Mouse (Mus musculus): ENCODE measurements around the gene Rptor. TPM values are rescaled to one million over a fixed set of nuclear protein-coding genes. Genes with fewer than 3 reads are reported as not detected.
A peak's percentile ranks its signal among the peaks of the same experiment; 100 is the strongest.

Gene Rptor
- total RNA-seq, 2 experiments from 2014 or later = 62.3 to 66.1 TPM

DNA sequence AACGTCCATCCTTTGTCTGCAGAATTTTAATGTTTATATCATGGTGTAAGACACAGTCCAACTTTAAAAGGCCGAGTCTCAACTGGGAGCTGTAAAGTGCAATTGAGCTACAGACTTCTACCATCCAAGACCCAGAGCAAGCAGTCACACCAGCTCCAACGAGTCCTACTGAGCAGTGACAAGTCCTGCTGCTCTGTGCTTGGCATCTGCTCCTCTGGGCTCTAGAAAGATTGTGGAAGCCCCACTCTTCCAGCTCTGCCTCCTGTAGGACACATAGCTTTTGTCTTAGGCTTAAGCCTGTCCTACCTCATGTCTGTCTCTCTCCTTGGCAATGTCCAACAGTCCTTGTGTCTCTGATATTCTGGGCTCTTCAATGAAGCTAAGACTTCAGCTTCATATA, 84.6 kb downstream of the Rptor start:
- TF ChIP-seq CTCF (conservative IDR thresholded peaks at IDR 0.05) = no peak
- no peak for DNase-seq (ENCODE audit: low spot score in 2 of 2)
- Histone ChIP-seq H3K4me3 (no peak overlapping the region), H3K27ac (no peak overlapping the region)

DNA sequence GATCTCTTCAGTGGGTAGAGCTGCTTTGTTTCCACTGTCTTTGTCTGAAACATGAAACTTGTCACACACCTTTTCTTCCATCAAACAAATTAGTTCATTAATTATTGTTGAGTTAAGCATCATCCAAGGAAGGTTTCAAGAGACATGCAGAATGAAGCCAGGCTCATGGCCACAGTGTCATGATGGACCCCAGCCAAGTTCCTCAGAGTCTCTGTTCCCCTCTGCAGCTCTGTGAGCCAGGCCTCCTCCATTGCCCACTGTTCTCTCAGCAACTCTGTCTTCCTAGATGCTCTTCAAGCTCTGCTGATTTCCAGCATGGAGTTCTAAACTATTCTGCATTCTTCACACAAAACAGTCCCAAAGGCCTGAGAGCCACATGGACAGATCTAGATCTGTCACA, 85.3 kb downstream of the Rptor start:
- DNase-seq (ENCODE audit: low spot score in 2 of 2) = no peak
- H3K4me3 ChIP-seq = no peak overlapping the region
- no peak for TF ChIP-seq CTCF (conservative IDR thresholded peaks at IDR 0.05)
- H3K27ac ChIP-seq = no peak overlapping the region

GRCm38 (mm10) chr11:119689936-119690335, 87.2 kb downstream of the Rptor start:
- H3K27ac ChIP-seq = no peak overlapping the region
- no peak for DNase-seq (ENCODE audit: low spot score in 2 of 2)
- no peak overlapping the region for H3K4me3 ChIP-seq
- no peak for TF ChIP-seq CTCF (conservative IDR thresholded peaks at IDR 0.05)

- no peak for TF ChIP-seq CTCF (conservative IDR thresholded peaks at IDR 0.05)
- no peak overlapping the region for H3K27ac ChIP-seq
- H3K4me3 ChIP-seq = no peak overlapping the region
- DNase-seq (ENCODE audit: low spot score in 2 of 2) = no peak
Measured at GRCm38 (mm10) chr11:119692196-119692910, 89.6 kb downstream of the Rptor start.

DNA sequence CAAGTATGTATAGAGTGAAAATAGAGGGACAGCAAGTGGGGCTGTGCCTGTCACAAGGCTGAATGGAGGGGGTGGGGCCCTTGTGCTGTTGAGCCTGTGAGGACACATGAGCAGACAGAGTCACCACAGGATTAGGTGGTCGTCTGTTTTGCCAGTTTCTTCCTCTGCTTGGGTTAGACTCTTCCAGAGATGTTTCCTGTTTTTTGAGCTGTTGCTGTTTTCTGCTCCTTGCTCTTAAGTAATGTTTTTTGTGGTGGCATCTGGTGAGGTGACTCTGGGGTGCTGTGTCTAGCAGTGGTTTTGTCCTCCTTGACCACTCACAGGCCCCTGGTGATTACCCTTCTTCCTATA, 90.2 kb downstream of the Rptor start:
- Histone ChIP-seq H3K4me3 (no peak overlapping the region), H3K27ac (no peak overlapping the region)
- no peak for DNase-seq (ENCODE audit: low spot score in 2 of 2)
- no peak for TF ChIP-seq CTCF (conservative IDR thresholded peaks at IDR 0.05)

DNA sequence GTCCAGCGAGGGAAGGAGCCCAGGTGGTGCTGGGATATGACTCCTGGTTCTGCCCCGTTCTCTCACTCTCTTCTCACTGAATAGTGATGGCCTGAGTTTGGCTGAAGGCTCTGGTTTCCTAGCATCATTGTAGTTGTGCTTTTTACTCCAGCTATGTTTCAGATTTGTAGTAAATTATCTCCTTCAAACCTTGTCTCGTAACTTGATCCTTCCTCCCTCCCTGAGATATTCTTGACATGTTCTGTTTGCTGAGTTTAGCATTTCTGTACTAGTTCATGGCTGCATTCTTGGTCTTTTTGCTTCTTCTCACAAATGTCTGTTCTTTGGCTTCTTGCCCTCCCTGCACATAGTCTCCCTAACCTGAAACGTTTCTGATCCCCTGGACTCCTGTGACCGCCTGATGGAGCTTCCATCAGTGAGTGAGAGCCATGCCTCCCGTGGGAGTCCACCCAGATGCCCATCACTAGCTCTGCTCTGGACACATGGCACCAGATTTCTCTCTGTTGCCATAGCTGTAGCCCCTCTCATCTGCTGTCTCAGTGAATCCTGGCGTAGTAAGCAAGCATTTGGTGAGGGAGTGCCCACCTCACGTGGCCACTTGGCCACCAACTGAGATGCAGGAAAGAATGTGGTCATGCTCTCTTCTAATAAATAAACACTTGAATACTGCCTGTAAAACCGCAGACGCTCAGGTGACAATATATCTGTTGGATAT, 91.6 kb downstream of the Rptor start:
- DNase-seq (ENCODE audit: low spot score in 2 of 2) = no peak
- H3K27ac ChIP-seq = 0 out of 2 replicates have a peak overlapping the region, but pooled peaks have one; percentile 3
- no peak overlapping the region for H3K4me3 ChIP-seq
- no peak for TF ChIP-seq CTCF (conservative IDR thresholded peaks at IDR 0.05)

DNA sequence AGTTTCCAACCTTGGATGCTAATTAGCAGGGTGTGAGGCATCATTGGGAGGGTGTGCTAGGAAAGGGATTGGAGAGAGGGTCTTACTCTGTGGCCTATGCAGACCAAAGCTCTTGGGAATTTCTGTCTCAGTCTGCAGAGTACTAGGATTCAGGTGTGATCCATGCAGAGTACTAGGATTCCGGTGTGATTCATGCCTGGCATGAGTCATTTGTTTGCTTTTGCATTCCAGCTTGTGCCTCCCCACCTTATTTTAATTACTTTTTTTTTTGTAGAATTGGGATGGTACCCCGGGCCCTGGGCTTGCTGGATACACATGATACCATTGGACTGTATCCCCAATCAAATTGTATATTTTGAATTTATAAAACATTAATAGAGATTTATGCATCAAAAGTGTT, 93.7 kb downstream of the Rptor start:
- TF ChIP-seq CTCF (conservative IDR thresholded peaks at IDR 0.05) = no peak
- no peak overlapping the region for H3K4me3 ChIP-seq
- no peak overlapping the region for H3K27ac ChIP-seq
- DNase-seq (ENCODE audit: low spot score in 2 of 2) = no peak

DNA sequence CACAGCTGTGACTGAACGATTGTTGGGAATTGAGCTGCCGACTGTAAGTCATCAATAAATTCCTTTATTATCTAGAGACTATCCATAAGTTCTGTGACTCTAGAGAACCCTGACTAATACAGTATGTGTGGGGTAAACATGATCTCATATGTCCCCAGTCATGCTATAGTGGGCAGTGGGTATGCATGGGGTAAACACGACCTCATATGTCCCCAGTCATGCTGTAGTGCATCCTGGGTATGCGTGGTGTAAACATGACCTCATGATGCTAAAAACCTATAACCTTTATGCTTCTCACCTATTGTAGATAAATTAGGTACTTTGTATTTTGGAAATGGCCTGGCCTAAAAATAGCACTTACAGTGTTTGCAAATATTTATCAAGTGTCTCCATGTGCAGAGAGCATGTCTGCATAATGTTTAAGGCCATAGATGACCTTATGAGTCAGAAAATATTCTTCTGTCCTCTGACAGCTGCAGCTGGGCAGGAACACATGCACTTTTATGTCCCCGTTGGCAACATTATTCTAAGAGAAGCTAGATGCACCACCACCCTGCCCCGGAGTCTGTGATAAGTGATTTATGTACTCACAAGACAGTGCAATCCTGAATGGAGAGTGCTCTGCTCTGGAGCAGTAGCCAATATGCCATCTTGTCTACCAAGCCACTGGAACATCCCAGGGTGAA, 102.8 kb downstream of the Rptor start:
- TF ChIP-seq CTCF (conservative IDR thresholded peaks at IDR 0.05) = no peak
- Histone ChIP-seq H3K4me3 (no peak overlapping the region), H3K27ac (no peak overlapping the region)
- DNase-seq (ENCODE audit: low spot score in 2 of 2) = no peak

- no peak overlapping the region for H3K27ac ChIP-seq
- H3K4me3 ChIP-seq = no peak overlapping the region
- no peak for DNase-seq (ENCODE audit: low spot score in 2 of 2)
- TF ChIP-seq CTCF (conservative IDR thresholded peaks at IDR 0.05) = no peak
Measured at GRCm38 (mm10) chr11:119707259-119707658, 104.6 kb downstream of the Rptor start.

GRCm38 (mm10) chr11:119709239-119709638, 106.5 kb downstream of the Rptor start:
- H3K27ac ChIP-seq = peak overlapping the region; percentile 43; the same call in 1 of the 2 replicates
- no peak for TF ChIP-seq CTCF (conservative IDR thresholded peaks at IDR 0.05)
- DNase-seq (ENCODE audit: low spot score in 2 of 2) = no peak
- H3K4me3 ChIP-seq = no peak overlapping the region

GRCm38 (mm10) chr11:119710338-119710737, 107.6 kb downstream of the Rptor start:
- Histone ChIP-seq H3K27ac (no peak overlapping the region), H3K4me3 (no peak overlapping the region)
- no peak for TF ChIP-seq CTCF (conservative IDR thresholded peaks at IDR 0.05)
- DNase-seq (ENCODE audit: low spot score in 2 of 2) = no peak

DNA sequence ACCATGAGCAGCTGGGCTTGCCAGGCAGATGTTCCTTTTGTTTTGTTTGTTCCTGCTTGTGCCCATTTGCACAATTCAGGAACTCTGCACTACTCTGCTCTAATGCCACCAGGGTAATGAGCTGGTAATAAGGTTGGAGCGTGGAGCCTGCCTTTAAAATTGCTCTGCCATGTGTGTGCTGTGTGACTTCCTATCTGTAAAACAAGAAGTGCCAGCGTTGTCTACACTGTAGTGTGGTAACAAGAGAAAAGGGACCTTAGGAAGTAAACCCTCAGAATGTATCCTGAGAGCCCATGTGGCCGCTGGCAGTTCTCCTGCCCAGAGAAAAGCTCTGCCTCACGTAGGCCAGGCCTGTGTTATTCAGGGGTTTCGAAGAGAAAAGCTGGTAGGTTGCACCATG, 108.1 kb downstream of the Rptor start:
- H3K27ac ChIP-seq = no peak overlapping the region
- TF ChIP-seq CTCF (conservative IDR thresholded peaks at IDR 0.05) = no peak
- DNase-seq (ENCODE audit: low spot score in 2 of 2) = no peak
- H3K4me3 ChIP-seq = no peak overlapping the region

- no peak for DNase-seq (ENCODE audit: low spot score in 2 of 2)
- no peak overlapping the region for H3K27ac ChIP-seq
- 0 out of 2 replicates have a peak, but pooled peaks have one; percentile 11 for TF ChIP-seq CTCF (conservative IDR thresholded peaks at IDR 0.05)
- H3K4me3 ChIP-seq = no peak overlapping the region
Measured at GRCm38 (mm10) chr11:119715437-119715836, 112.7 kb downstream of the Rptor start.

Measured in layer of hippocampus, adult 2 months (tissue).